Mouse (Mus musculus): ENCODE measurements around the gene Dhdh. TPM values are rescaled to one million over a fixed set of nuclear protein-coding genes. Genes with fewer than 3 reads are reported as not detected.
A peak's percentile ranks its signal among the peaks of the same experiment; 100 is the strongest.
"Not testable (repeated sequence)": the region's sequence is repeated elsewhere in the genome, so short reads cannot be mapped to it uniquely, and the experiment has no call there.

Dhdh gene
- polyA plus RNA-seq, 1 experiment = 0.41 TPM

DNA sequence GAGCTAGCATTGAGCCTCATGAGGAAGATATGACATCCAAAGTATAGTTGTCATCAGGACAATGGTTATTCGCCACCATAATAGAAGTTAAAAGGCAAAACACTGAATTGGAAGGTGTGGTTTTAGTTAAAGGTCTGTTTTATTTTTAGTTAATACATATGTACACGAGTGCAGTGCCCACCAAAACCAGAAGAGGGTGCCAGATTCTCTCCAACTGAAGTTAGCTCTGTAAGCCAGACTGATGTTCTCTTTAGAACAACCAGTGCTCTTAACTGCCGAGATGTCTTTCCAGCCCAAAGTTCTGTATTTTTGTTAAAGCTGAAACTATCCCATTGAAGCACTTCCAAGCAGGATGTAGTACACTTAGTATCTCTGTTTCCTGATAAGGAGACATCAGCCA lies 17.7 kb downstream of the Dhdh start:
- Histone ChIP-seq H3K27me3 (ENCODE audit: control insufficient read depth, insufficient read depth, low read length) (no peaks in the 10 kb centered on the region), H3K4me3 (ENCODE audit: low read depth, low read length) (no peak overlapping the region), H3K36me3 (ENCODE audit: control insufficient read depth, insufficient read depth, low read length) (no peaks in the 10 kb centered on the region), H3K27ac (ENCODE audit: insufficient read depth, low read depth, low read length) (no peak overlapping the region), H3K4me1 (ENCODE audit: control insufficient read depth, insufficient read depth, insufficient read length, low read length) (peaks cover 4% of the 10 kb centered on the region)
- TF ChIP-seq POLR2A (IDR thresholded peaks at IDR 0.05; ENCODE audit: low read depth, low read length) = no peak
- no peak for TF ChIP-seq CTCF (IDR thresholded peaks at IDR 0.05; ENCODE audit: extremely low read depth, insufficient read length, insufficient replicate concordance, low read depth, low read length)
- WGBS = 6% methylated on average over 3 of the region's 3 CpGs

DNA sequence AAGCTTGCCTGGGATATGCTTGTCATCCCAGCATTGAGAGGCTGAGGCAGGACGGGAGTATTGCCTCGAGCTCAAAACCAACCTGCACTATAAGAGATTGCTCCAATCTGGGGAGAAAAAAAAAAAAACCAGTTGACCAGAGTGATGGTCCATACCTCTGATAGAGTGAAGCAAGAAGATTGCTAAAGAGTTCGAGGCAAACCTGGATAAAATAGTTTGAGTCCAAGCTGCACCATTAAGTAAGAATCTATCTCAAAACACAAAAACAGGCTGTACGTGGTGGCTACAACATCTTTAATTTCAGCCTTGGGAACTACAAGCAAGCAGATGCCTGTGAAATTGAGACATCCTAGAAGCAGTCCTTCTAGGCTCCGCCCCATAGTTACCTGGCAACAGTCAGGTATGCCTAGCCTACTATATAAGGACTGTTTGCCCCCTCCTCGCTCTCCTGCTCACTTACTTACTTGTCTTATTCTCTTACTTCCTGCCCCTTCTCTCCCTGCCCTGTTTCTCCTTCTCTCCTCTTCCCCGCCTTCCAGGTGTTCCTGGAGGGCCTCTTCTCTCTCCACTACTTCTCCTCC lies 21.4 kb downstream of the Dhdh start:
- 35% methylated on average over 7 of the region's 7 CpGs for WGBS
- peaks cover 13% of the 10 kb centered on the region for H3K36me3 ChIP-seq (ENCODE audit: control insufficient read depth, insufficient read depth, low read length)

DNA sequence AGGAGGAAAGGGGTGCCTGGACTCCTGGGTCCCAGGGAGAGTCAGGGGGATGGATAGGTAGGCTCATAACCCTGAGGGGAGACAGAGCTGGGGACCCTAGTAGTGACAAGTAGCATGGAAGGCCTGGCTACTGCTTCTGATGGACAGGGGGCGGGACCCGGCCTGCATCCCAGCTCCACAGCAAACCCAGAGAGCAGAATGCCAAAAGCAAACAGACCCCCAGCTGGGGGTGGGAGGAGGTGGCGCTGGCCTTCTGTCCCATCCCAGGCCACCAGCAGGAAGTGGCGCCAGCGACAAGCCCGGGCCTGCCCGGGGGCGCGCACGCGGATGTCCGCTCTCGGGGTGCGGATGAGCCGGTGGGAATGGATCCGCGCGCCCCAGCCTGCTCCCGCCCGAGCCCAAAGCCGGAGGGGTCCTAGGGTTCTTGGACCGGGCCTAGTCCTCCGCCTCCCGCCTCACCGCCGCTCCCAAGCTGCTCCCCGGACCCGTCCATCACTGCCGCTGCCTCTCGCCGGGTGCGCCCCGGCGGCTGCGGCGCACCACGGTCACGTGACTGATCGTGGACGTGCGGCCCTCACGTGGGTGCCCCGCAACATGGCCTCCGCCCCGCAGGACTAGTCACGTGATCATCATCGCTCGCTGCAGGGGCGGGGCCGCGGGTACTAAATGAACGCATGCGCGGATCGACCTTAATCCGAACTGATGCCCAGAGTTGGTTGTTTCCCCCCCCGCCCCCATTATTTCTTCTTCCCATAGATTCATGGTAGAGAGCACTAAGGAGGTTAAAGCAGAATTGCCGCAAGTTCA lies 22.1 kb downstream of the Dhdh start, which contains the start of gene Bax:
Gene Bax (minus strand): TSS at position 616 of the 807 bp plus-strand sequence.
- Histone ChIP-seq H3K27ac (ENCODE audit: insufficient read depth, low read depth, low read length) (no peak within 1 kb of the TSS), H3K36me3 (ENCODE audit: control insufficient read depth, insufficient read depth, low read length) (peaks cover 13% of the 10 kb centered on the region), H3K27me3 (ENCODE audit: control insufficient read depth, insufficient read depth, low read length) (no peaks in the 10 kb centered on the region), H3K4me3 (ENCODE audit: low read depth, low read length) (peak within 1 kb of the TSS; percentile 81), H3K4me1 (ENCODE audit: control insufficient read depth, insufficient read depth, insufficient read length, low read length) (peaks cover 3% of the 10 kb centered on the region)
- WGBS = under 1% methylated on average over 56 of the region's 58 CpGs
- no peak for TF ChIP-seq CTCF (IDR thresholded peaks at IDR 0.05; ENCODE audit: extremely low read depth, insufficient read length, insufficient replicate concordance, low read depth, low read length)
- TF ChIP-seq POLR2A (IDR thresholded peaks at IDR 0.05; ENCODE audit: low read depth, low read length) = peak; percentile 66

More for the DNA sequence above, 21.4 kb downstream of the Dhdh start:
- H3K27me3 ChIP-seq (ENCODE audit: control insufficient read depth, insufficient read depth, low read length) = no peaks in the 10 kb centered on the region
- TF ChIP-seq CTCF (IDR thresholded peaks at IDR 0.05; ENCODE audit: extremely low read depth, insufficient read length, insufficient replicate concordance, low read depth, low read length) (no peak), POLR2A (IDR thresholded peaks at IDR 0.05; ENCODE audit: low read depth, low read length) (no peak)
- H3K27ac ChIP-seq (ENCODE audit: insufficient read depth, low read depth, low read length) = no peak overlapping the region
- peak overlapping the region; percentile 81 for H3K4me3 ChIP-seq (ENCODE audit: low read depth, low read length)
- H3K4me1 ChIP-seq (ENCODE audit: control insufficient read depth, insufficient read depth, insufficient read length, low read length) = 0 out of 2 replicates have a peak, but pooled peaks cover 2% of the 10 kb centered on the region

DNA sequence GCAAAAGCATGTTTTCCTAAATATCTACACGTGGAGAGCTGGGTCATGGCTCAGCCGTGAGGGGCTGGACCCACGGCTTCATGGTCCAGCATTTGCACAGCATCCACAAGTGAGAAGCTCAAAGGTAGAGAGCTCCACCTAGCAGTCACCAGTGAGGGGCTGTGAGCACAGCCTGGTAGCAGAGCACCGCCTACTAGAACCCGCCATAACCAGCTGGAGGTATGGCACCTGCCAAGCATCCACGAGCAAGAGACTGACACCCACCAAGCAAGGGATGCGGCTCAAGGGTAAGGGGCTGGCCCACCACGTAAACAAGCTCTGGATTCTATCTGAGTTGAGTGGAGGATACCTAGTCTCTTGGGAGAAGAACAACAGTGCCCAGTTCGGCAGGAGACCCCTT lies 23.1 kb downstream of the Dhdh start:
- H3K27me3 ChIP-seq (ENCODE audit: control insufficient read depth, insufficient read depth, low read length) = no peaks in the 10 kb centered on the region
- WGBS = 73% methylated on average over 9 of the region's 9 CpGs
- H3K27ac ChIP-seq (ENCODE audit: insufficient read depth, low read depth, low read length) = no peak overlapping the region
- peaks cover 9% of the 10 kb centered on the region for H3K4me1 ChIP-seq (ENCODE audit: control insufficient read depth, insufficient read depth, insufficient read length, low read length)
- peaks cover 13% of the 10 kb centered on the region for H3K36me3 ChIP-seq (ENCODE audit: control insufficient read depth, insufficient read depth, low read length)
- H3K4me3 ChIP-seq (ENCODE audit: low read depth, low read length) = peak overlapping the region; percentile 81
- TF ChIP-seq CTCF (IDR thresholded peaks at IDR 0.05; ENCODE audit: extremely low read depth, insufficient read length, insufficient replicate concordance, low read depth, low read length) (no peak), POLR2A (IDR thresholded peaks at IDR 0.05; ENCODE audit: low read depth, low read length) (no peak)

DNA sequence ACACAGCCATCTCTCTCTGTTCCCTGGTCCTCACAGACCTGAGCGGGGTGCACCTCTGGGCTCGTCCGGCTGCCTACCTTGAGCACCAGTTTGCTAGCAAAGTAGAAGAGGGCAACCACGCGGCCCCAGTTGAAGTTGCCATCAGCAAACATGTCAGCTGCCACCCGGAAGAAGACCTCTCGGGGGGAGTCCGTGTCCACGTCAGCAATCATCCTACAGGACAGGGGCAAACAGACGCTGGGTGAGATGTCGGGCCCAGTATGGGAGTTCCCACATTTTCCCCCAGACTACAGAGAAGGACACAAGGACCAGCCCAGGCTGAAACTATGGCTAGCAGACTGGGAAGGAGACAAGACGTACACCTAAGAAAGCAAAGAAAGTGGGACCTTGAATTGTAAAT lies 23.5 kb downstream of the Dhdh start:
- H3K36me3 ChIP-seq (ENCODE audit: control insufficient read depth, insufficient read depth, low read length) = peaks cover 13% of the 10 kb centered on the region
- no peak overlapping the region for H3K27ac ChIP-seq (ENCODE audit: insufficient read depth, low read depth, low read length)
- peaks cover 13% of the 10 kb centered on the region for H3K4me1 ChIP-seq (ENCODE audit: control insufficient read depth, insufficient read depth, insufficient read length, low read length)
- H3K27me3 ChIP-seq (ENCODE audit: control insufficient read depth, insufficient read depth, low read length) = no peaks in the 10 kb centered on the region
- WGBS = 95% methylated on average over 12 of the region's 12 CpGs
- TF ChIP-seq CTCF (IDR thresholded peaks at IDR 0.05; ENCODE audit: extremely low read depth, insufficient read length, insufficient replicate concordance, low read depth, low read length) (no peak), POLR2A (IDR thresholded peaks at IDR 0.05; ENCODE audit: low read depth, low read length) (no peak)
- H3K4me3 ChIP-seq (ENCODE audit: low read depth, low read length) = no peak overlapping the region

DNA sequence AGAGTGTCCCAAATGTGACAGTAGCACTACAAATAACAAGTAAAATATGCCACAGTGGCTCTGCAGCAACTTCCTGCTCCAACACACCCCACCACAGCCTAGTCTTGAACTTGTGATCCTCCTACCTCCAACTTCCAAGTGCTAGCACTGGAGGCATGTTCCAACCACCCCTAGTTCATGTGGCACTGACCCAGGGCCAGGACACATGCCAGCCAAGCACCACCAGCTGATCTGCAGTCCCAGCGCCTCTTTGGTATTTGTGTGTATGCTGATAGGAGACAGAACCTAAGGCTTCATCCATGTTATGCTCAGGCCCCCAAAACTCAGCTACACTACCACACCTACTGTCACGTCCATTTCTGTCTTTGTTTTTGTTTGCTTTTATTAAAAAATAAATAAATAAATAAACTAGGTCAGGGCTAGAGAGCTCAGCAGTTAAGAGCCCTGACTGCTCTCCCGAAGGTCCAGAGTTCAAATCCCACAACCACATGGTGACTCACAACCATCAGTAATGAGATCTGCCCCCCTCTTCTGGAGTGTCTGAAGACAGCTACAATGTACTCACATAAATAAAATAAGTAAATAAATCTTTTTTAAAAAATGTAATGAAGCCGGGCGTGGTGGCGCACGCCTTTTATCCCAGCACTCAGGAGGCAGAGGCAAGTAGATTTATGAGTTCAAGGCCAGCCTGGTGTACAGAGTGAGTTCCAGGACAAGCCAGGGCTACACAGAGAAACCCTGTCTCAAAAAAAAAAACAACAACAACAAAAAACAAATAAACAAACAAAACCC lies 24.4 kb downstream of the Dhdh start:
- H3K4me3 ChIP-seq (ENCODE audit: low read depth, low read length) = no peak overlapping the region
- no peaks in the 10 kb centered on the region for H3K27me3 ChIP-seq (ENCODE audit: control insufficient read depth, insufficient read depth, low read length)
- H3K4me1 ChIP-seq (ENCODE audit: control insufficient read depth, insufficient read depth, insufficient read length, low read length) = peaks cover 16% of the 10 kb centered on the region
- TF ChIP-seq CTCF (IDR thresholded peaks at IDR 0.05; ENCODE audit: extremely low read depth, insufficient read length, insufficient replicate concordance, low read depth, low read length) (no peak), POLR2A (IDR thresholded peaks at IDR 0.05; ENCODE audit: low read depth, low read length) (no peak)
- 91% methylated on average over 7 of the region's 7 CpGs for WGBS
- H3K27ac ChIP-seq (ENCODE audit: insufficient read depth, low read depth, low read length) = no peak overlapping the region
- H3K36me3 ChIP-seq (ENCODE audit: control insufficient read depth, insufficient read depth, low read length) = peaks cover 13% of the 10 kb centered on the region

DNA sequence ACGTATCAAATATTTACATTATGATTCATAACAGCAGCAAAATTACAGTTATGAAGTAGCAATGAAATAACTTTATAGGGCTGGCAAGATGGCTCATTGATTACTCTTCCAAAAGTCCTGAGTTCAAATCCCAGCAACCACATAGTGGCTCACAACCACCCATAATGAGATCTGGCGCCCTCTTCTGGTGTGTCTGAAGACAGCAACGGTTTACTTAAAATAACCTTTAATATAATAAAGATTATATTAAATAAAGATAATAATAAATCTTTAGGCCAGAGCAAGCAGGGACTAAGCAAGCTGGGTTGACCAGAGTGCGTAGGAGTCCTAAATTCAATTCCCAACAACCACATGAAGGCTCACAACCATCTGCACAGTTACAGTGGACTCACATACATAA lies 25.7 kb downstream of the Dhdh start:
- H3K27ac ChIP-seq (ENCODE audit: insufficient read depth, low read depth, low read length); H3K27me3 ChIP-seq (ENCODE audit: control insufficient read depth, insufficient read depth, low read length); H3K4me3 ChIP-seq (ENCODE audit: low read depth, low read length): not testable (repeated sequence)
- Histone ChIP-seq H3K36me3 (ENCODE audit: control insufficient read depth, insufficient read depth, low read length) (peaks cover 21% of the 10 kb centered on the region), H3K4me1 (ENCODE audit: control insufficient read depth, insufficient read depth, insufficient read length, low read length) (peaks cover 16% of the 10 kb centered on the region)
- WGBS = 70% methylated on average over 4 of the region's 4 CpGs
